Mouse (Mus musculus): ENCODE measurements around the gene Gbp2. TPM values are rescaled to one million over a fixed set of nuclear protein-coding genes. Genes with fewer than 3 reads are reported as not detected.
"Not testable (repeated sequence)": the region's sequence is repeated elsewhere in the genome, so short reads cannot be mapped to it uniquely, and the experiment has no call there.

Gbp2 gene
- polyA plus RNA-seq, 1 experiment, result 8.6 TPM

DNA sequence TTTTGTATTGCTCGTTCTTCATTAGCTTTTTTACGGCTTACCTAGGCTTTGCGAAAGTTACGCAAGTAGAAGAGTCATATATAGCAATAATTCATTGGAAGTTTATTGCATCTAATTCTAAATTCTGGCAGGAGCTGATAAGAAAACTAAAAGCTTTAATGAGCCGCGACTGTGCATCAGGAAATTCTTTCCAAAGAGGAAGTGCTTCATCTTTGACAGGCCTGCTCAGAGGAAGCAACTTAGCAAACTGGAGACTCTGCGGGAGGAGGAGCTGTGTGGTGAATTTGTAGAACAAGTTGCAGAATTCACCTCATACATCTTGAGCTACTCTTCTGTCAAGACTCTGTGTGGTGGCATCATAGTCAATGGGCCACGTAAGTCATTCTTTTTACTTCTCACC is 10.0 kb downstream of the Gbp2 start:
- H3K27me3 ChIP-seq (ENCODE audit: control insufficient read depth, insufficient read depth, low read length), result no peaks in the 10 kb centered on the region
- H3K4me1 ChIP-seq (ENCODE audit: control insufficient read depth, insufficient read depth, insufficient read length), result no peaks in the 10 kb centered on the region
- no peak for DNase-seq (ENCODE audit: low read depth in 1 of 2, low spot score in 2 of 2)
- TF ChIP-seq POLR2A (IDR thresholded peaks at IDR 0.05; ENCODE audit: low read depth, low read length), result no peak
- no peak for TF ChIP-seq CTCF (IDR thresholded peaks at IDR 0.05; ENCODE audit: extremely low read depth, insufficient read depth, insufficient read length, insufficient replicate concordance)
- no peak overlapping the region for H3K4me3 ChIP-seq (ENCODE audit: extremely low read depth, insufficient read depth, insufficient read length)
- 51% methylated on average over 8 of the region's 8 CpGs for whole genome bisulfite sequencing
- peaks cover 12% of the 10 kb centered on the region for H3K36me3 ChIP-seq (ENCODE audit: control insufficient read depth, insufficient read depth, low read length)
- no peak overlapping the region for H3K27ac ChIP-seq (ENCODE audit: insufficient read depth, low read length)

DNA sequence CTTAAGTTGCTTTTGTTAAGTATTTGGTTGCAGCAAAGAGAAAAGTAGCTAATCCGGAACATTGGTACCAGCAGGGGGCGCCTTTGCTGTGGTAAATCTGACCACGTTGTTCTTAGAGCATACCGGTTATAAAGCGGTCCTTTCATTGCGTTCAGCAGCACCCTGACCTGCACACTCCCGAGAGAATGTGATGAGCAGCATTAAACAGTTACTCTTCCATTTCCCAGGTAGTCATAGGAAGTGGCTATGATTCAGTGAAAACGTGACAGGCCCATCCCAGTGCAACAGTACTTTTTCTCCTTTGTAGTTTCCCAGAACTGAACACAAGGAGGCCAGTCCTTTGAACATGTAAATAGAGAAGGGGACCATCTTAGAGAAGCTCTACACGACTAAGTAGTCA is 19.8 kb downstream of the Gbp2 start:
- H3K27me3 ChIP-seq (ENCODE audit: control insufficient read depth, insufficient read depth, low read length), result no peaks in the 10 kb centered on the region
- peak; percentile 37; the same call in 1 of the 2 replicates for TF ChIP-seq CTCF (IDR thresholded peaks at IDR 0.05; ENCODE audit: extremely low read depth, insufficient read depth, insufficient read length, insufficient replicate concordance)
- TF ChIP-seq POLR2A (IDR thresholded peaks at IDR 0.05; ENCODE audit: low read depth, low read length), result no peak
- H3K4me1 ChIP-seq (ENCODE audit: control insufficient read depth, insufficient read depth, insufficient read length), result no peaks in the 10 kb centered on the region
- H3K27ac ChIP-seq (ENCODE audit: insufficient read depth, low read length), result no peak overlapping the region
- peak in 1 of 2 experiments; percentile 56 for DNase-seq (ENCODE audit: low read depth in 1 of 2, low spot score in 2 of 2)
- H3K36me3 ChIP-seq (ENCODE audit: control insufficient read depth, insufficient read depth, low read length), result peaks cover 5% of the 10 kb centered on the region
- H3K4me3 ChIP-seq (ENCODE audit: extremely low read depth, insufficient read depth, insufficient read length), result no peak overlapping the region
- 4% methylated on average over 9 of the region's 9 CpGs for WGBS

DNA sequence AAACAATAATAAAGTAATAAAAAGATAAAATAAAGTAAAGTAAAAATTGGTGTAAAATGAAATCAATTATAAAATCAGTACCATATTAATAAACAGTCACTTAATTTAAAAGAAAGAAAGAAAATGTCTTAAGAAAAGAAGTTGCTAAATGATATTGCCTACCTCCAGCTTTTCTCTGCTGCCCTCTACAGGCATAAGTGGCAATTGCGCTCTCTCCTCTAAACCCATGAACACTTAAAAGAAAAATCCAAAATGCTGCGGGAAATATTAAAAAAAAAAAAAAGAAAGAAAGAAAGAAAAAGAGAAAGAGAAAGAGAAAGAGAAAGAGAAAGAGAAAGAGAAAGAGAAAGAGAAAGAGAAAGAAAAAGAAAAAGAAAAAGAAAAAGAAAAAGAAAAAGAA is 25.5 kb downstream of the Gbp2 start:
- peak; percentile 59 to 68 for DNase-seq (ENCODE audit: low read depth in 1 of 2, low spot score in 2 of 2)

DNA sequence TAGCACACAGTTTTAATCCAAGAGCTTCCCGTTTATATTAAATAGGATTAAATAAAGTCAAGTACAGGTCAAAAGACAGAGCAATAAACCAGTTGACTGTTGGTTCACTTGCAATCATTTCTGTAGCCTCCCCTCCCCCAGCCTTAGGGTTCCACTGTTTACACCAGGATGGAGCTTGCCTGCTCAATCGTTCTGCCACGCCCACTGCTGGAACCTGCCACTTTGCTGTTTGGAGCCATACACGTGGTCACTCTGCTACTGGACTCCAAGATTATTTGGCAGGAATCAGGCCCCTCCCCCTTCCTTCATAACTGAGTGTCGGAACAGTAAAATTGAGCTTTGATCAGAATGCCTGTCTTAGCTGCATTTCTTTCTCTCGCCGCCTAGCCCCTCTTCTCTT is 27.4 kb downstream of the Gbp2 start:
- WGBS, result 71% methylated on average over 7 of the region's 7 CpGs
- H3K4me1 ChIP-seq (ENCODE audit: control insufficient read depth, insufficient read depth, insufficient read length); H3K36me3 ChIP-seq (ENCODE audit: control insufficient read depth, insufficient read depth, low read length); H3K27me3 ChIP-seq (ENCODE audit: control insufficient read depth, insufficient read depth, low read length); DNase-seq (ENCODE audit: low read depth in 1 of 2, low spot score in 2 of 2); H3K27ac ChIP-seq (ENCODE audit: insufficient read depth, low read length); H3K4me3 ChIP-seq (ENCODE audit: extremely low read depth, insufficient read depth, insufficient read length): not testable (repeated sequence)

More for the DNA sequence above, 25.5 kb downstream of the Gbp2 start:
- not testable (repeated sequence) for H3K36me3 ChIP-seq (ENCODE audit: control insufficient read depth, insufficient read depth, low read length); H3K4me1 ChIP-seq (ENCODE audit: control insufficient read depth, insufficient read depth, insufficient read length); H3K27ac ChIP-seq (ENCODE audit: insufficient read depth, low read length); H3K4me3 ChIP-seq (ENCODE audit: extremely low read depth, insufficient read depth, insufficient read length); H3K27me3 ChIP-seq (ENCODE audit: control insufficient read depth, insufficient read depth, low read length)
- peak; percentile 37; the same call in 1 of the 2 replicates for TF ChIP-seq CTCF (IDR thresholded peaks at IDR 0.05; ENCODE audit: extremely low read depth, insufficient read depth, insufficient read length, insufficient replicate concordance)
- WGBS, result 5% methylated on average over 2 of the region's 2 CpGs

DNA sequence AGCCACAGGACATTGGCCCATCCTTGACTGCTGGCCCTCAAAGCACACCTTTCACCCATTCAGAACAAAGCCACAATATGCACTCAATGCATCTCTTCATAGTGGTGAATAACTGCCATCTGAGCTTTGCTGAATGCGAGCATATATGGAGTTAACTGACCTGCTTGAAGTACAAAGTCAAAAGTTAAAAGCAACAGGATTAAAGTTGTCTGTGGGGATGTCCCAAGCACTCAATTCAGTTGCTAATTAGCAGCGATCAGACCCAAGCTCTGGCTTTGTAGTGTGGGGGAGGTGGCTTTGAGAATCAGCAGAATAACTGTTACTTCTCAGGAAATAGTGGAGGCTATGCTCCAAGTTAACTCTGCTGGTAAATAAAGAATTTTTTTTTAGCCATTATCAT is 29.8 kb downstream of the Gbp2 start:
- Histone ChIP-seq H3K27ac (ENCODE audit: insufficient read depth, low read length) (no peak overlapping the region), H3K4me1 (ENCODE audit: control insufficient read depth, insufficient read depth, insufficient read length) (no peaks in the 10 kb centered on the region), H3K4me3 (ENCODE audit: extremely low read depth, insufficient read depth, insufficient read length) (no peak overlapping the region), H3K27me3 (ENCODE audit: control insufficient read depth, insufficient read depth, low read length) (no peaks in the 10 kb centered on the region), H3K36me3 (ENCODE audit: control insufficient read depth, insufficient read depth, low read length) (no peaks in the 10 kb centered on the region)
- no peak for DNase-seq (ENCODE audit: low read depth in 1 of 2, low spot score in 2 of 2)
- TF ChIP-seq CTCF (IDR thresholded peaks at IDR 0.05; ENCODE audit: extremely low read depth, insufficient read depth, insufficient read length, insufficient replicate concordance) (no peak), POLR2A (IDR thresholded peaks at IDR 0.05; ENCODE audit: low read depth, low read length) (no peak)
- 75% methylated on average over 2 of the region's 2 CpGs for WGBS

DNA sequence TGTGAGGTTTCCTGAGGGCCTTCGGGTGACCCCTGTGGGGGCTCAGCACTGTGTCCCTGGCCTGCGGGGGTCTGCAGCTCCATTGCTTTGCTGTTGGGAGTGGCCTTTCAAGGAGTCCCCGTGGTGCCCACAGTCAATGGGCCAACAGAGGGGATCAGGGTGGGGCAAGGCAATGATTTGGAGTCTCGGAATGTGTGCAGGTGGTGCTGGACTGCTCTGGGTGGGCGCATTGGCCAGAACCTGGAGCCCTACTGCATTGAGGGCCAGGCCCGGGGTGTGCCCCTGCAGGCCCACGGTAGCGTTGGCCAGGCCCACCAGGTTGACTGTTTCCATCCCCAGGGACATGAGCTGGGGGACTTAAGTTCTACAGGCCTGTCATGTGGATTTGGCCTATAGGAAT is 44.3 kb downstream of the Gbp2 start:
- Histone ChIP-seq H3K36me3 (ENCODE audit: control insufficient read depth, insufficient read depth, low read length) (no peaks in the 10 kb centered on the region), H3K4me1 (ENCODE audit: control insufficient read depth, insufficient read depth, insufficient read length) (no peaks in the 10 kb centered on the region), H3K27me3 (ENCODE audit: control insufficient read depth, insufficient read depth, low read length) (no peaks in the 10 kb centered on the region), H3K4me3 (ENCODE audit: extremely low read depth, insufficient read depth, insufficient read length) (no peak overlapping the region), H3K27ac (ENCODE audit: insufficient read depth, low read length) (no peak overlapping the region)
- WGBS, result 92% methylated on average over 8 of the region's 8 CpGs
- no peak for TF ChIP-seq POLR2A (IDR thresholded peaks at IDR 0.05; ENCODE audit: low read depth, low read length)
- no peak for TF ChIP-seq CTCF (IDR thresholded peaks at IDR 0.05; ENCODE audit: extremely low read depth, insufficient read depth, insufficient read length, insufficient replicate concordance)
- DNase-seq (ENCODE audit: low read depth in 1 of 2, low spot score in 2 of 2), result no peak

DNA sequence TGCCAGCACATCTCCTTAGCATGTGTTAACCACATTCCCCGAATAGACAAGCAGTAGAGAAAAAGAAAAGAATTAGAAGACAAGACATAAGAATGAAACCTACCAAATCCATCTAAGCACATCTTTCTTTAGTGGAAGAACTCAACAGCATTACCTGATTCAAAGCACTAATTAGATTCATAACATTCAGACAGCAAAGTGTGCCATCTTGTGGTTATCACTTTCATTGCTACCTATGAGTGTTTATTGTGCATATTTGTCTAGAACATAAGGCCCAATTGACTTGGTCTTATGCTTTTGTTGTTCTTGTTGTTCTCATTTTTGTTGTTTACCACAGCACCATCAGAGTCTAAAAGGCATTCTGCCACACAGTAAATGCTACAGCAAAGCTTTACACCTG is 54.2 kb downstream of the Gbp2 start:
- 83% methylated on average over 1 of the region's 1 CpGs for WGBS
- H3K27ac ChIP-seq (ENCODE audit: insufficient read depth, low read length), result no peak overlapping the region
- no peak for DNase-seq (ENCODE audit: low read depth in 1 of 2, low spot score in 2 of 2)
- no peaks in the 10 kb centered on the region for H3K4me1 ChIP-seq (ENCODE audit: control insufficient read depth, insufficient read depth, insufficient read length)
- TF ChIP-seq POLR2A (IDR thresholded peaks at IDR 0.05; ENCODE audit: low read depth, low read length), result no peak
- no peak for TF ChIP-seq CTCF (IDR thresholded peaks at IDR 0.05; ENCODE audit: extremely low read depth, insufficient read depth, insufficient read length, insufficient replicate concordance)
- no peaks in the 10 kb centered on the region for H3K36me3 ChIP-seq (ENCODE audit: control insufficient read depth, insufficient read depth, low read length)
- H3K27me3 ChIP-seq (ENCODE audit: control insufficient read depth, insufficient read depth, low read length), result no peaks in the 10 kb centered on the region
- no peak overlapping the region for H3K4me3 ChIP-seq (ENCODE audit: extremely low read depth, insufficient read depth, insufficient read length)

Other genes with a start within 250 kb of the Gbp2 start
- gene Pdlim5, start 224.9 kb upstream of the Gbp2 start, polyA plus RNA-seq (2012; rRNA removed), result 27.4 and 31.1 TPM in 2 replicates
- gene Gbp5, start 126.6 kb upstream of the Gbp2 start, polyA plus RNA-seq (2012; rRNA removed), result 4.1 and 4.9 TPM in 2 replicates
- 2.8 and 2.9 TPM in 2 replicates for gene Gbp7, start 90.3 kb upstream of the Gbp2 start, polyA plus RNA-seq (2012; rRNA removed)
- gene Gbp3, start 60.6 kb upstream of the Gbp2 start, polyA plus RNA-seq (2012; rRNA removed), result 33.8 and 40.9 TPM in 2 replicates
- gene Gbp2b, start 25.8 kb upstream of the Gbp2 start, polyA plus RNA-seq (2012; rRNA removed), result 0.06 TPM in 2 replicates
- gene Kyat3, start 80.4 kb downstream of the Gbp2 start, polyA plus RNA-seq (2012; rRNA removed), result 0.70 and 0.97 TPM in 2 replicates
- 11.3 and 12.2 TPM in 2 replicates for gene Gtf2b, start 144.4 kb downstream of the Gbp2 start, polyA plus RNA-seq (2012; rRNA removed)